Mouse (Mus musculus) forebrain, embryonic 15.5 days (tissue): Measurements from ENCODE around the gene Olfr1264. TPM values are rescaled to one million over a fixed set of nuclear protein-coding genes. Genes with fewer than 3 reads are reported as not detected.

ENCODE experiments used
- ATAC-seq: fragments of 200-750 bp; cut with Nextera tagmentation; replicated peaks from 2 replicates; pipeline ENCODE4 v1.8.0; 2017; ENCODE audit warnings: mild to moderate bottlenecking, moderate TSS enrichment, moderate library complexity
- H3K27ac ChIP-seq: fragments of 300-500 bp; sonication (generic); replicated peaks from 2 replicates; pipeline ENCODE4 v1.5.1; 2015; ENCODE audit warnings: mild to moderate bottlenecking, inconsistent platforms
- H3K27me3 ChIP-seq: fragments of 300-500 bp; sonication (generic); 2 replicates; pipeline ENCODE4 v1.6.1; 2015; ENCODE audit warnings: inconsistent platforms
- H3K36me3 ChIP-seq: fragments of 300-500 bp; sonication (generic); 2 replicates; pipeline ENCODE4 v1.6.1; 2015; ENCODE audit warnings: mild to moderate bottlenecking, inconsistent platforms
- H3K4me1 ChIP-seq: fragments of 300-500 bp; sonication (generic); 2 replicates; pipeline ENCODE4 v1.6.1; 2015; ENCODE audit warnings: inconsistent platforms
- H3K4me2 ChIP-seq: fragments of 300-500 bp; sonication (generic); replicated peaks from 2 replicates; pipeline ENCODE4 v1.6.1; 2015; ENCODE audit warnings: mild to moderate bottlenecking, inconsistent platforms
- H3K4me3 ChIP-seq: fragments of 300-500 bp; sonication (generic); 2 replicates; pipeline ENCODE4 v1.5.1; 2015; ENCODE audit warnings: mild to moderate bottlenecking, inconsistent platforms
- H3K9ac ChIP-seq: fragments of 300-500 bp; sonication (generic); replicated peaks from 2 replicates; pipeline ENCODE4 v1.6.1; 2015; ENCODE audit warnings: mild to moderate bottlenecking, inconsistent platforms
- H3K9me3 ChIP-seq: fragments of 300-500 bp; sonication (generic); 2 replicates; pipeline ENCODE4 v1.6.1; 2016; ENCODE audit warnings: inconsistent platforms
- whole genome bisulfite sequencing: fragments of 180-500 bp; shearing (Covaris S2); methylation state at CpG from one replicate; pipeline ENCODE4 v1.1.7; 2015; ENCODE audit warnings: mixed read lengths; 5-methylcytosine and 5-hydroxymethylcytosine counted together
- polyA plus RNA-seq: library from polyadenylated mRNA; unstranded; fragments of >200 nt; fragmentation: Nextera tagmentation; extraction: Ambion mirVana; gene quantifications from 2 replicates; pipeline ENCODE4 v1.2.1, GENCODE M21; 2015

Gene Olfr1264
- not detected in 2 replicates for polyA plus RNA-seq

DNA sequence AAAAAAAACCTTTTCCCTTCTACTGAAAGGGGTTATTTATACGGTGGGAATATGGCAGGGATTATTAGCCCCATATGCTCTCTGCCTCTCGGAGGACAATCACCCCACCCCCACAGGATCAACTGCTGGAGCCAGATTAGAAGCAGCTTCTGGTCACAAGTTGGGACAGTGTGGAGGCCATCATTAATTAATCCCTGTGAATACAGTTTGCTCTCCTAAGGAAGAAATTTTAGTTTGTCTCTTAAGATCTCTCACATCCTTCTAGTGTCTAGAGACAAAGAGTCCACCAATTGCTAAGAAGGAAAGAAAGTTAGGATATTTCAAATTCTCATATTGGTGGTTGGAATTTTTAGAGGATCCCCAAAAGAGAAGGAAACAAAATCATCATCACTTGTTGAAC lies at the start of gene Olfr1264:
Olfr1264 (minus strand) TSS at position 101 of the 400 bp plus-strand sequence.
- 80% methylated on average over 2 of the region's 2 CpGs for WGBS

DNA sequence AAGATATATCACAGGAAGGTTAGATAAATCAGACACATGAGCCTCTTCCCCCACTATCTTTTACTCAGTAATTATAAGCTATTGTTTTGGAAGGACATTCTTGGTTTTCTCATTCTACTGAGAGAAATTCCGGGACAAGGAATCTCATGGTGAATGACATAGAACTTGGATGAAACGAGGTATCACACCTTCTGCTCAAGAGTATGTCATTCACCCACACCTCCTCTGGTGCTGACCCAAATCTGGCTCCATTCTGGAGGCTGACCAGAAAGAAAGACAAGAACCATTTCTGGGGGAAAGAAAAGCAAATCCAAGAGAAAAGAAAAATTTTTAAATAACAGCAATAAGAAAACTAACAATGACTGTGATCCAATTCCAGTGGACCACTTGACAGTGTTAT lies 44.7 kb upstream of the Olfr1264 start:
- H3K4me1 ChIP-seq: no peaks in the 10 kb centered on the region
- no peaks in the 10 kb centered on the region for H3K27me3 ChIP-seq
- no peak for ATAC-seq
- no peaks in the 10 kb centered on the region for H3K36me3 ChIP-seq
- no peak overlapping the region for H3K4me3 ChIP-seq
- H3K9ac ChIP-seq: no peak overlapping the region
- H3K9me3 ChIP-seq: no peaks in the 10 kb centered on the region
- WGBS: 76% methylated on average over 2 of the region's 2 CpGs
- H3K27ac ChIP-seq: no peak overlapping the region
- H3K4me2 ChIP-seq: no peak overlapping the region

More for the DNA sequence above, at the start of gene Olfr1264:
- no peak within 1 kb of the TSS for H3K4me3 ChIP-seq
- H3K27me3 ChIP-seq: no peaks in the 10 kb centered on the region
- no peak within 1 kb of the TSS for H3K4me2 ChIP-seq
- no peaks in the 10 kb centered on the region for H3K4me1 ChIP-seq
- no peaks in the 10 kb centered on the region for H3K36me3 ChIP-seq
- no peak for ATAC-seq
- no peak within 1 kb of the TSS for H3K27ac ChIP-seq
- no peak within 1 kb of the TSS for H3K9ac ChIP-seq
- H3K9me3 ChIP-seq: no peaks in the 10 kb centered on the region

DNA sequence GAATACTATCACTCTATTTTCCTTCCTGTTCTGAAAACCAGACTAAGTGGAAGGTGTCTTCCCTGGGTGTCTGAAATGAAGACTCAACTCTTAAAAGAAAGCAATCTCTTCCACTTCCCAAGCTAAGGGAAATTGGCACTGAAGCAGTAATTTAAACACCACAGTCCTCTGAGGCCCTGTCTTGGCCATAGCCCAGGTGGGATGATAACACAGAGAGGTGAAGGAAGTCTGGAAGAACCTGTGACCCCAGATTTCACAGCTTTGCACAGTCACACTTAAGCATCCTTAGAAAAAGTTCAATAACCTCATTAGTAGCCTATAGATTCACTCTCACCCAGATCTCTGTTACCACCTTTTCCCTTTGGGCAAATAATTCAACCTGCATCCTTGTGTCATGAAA lies 38.1 kb upstream of the Olfr1264 start, which contains the start of gene Olfr140:
Olfr140 (minus strand) TSS at position 101 of the 400 bp plus-strand sequence.
- no peak for ATAC-seq
- Histone ChIP-seq H3K4me3 (no peak within 1 kb of the TSS), H3K27ac (no peak within 1 kb of the TSS), H3K36me3 (no peaks in the 10 kb centered on the region), H3K4me2 (no peak within 1 kb of the TSS), H3K9me3 (no peaks in the 10 kb centered on the region), H3K27me3 (no peaks in the 10 kb centered on the region), H3K9ac (no peak within 1 kb of the TSS), H3K4me1 (no peaks in the 10 kb centered on the region)

DNA sequence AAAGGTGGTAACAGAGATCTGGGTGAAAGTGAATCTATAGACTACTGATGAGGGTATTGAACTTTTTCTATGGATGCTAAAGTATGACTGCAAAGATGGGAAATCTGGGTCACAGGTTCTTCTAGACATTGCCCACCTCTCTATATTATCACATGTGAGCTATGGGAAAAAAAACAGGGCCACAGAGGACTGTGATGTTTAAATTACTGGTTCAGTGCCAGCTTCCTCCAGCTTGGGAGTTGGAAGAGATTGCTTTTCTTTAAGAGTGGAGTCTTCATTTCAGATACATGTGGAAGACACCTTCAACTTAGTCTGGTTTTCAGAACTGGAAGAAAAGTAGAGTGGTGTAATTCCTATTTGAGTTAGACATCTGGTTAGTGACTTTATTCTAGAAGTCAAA lies 9.7 kb upstream of the Olfr1264 start, which contains the start of gene Olfr1265:
Olfr1265 (plus strand) TSS at position 301 of the 400 bp plus-strand sequence.
- no peaks in the 10 kb centered on the region for H3K9me3 ChIP-seq
- ATAC-seq: no peak

DNA sequence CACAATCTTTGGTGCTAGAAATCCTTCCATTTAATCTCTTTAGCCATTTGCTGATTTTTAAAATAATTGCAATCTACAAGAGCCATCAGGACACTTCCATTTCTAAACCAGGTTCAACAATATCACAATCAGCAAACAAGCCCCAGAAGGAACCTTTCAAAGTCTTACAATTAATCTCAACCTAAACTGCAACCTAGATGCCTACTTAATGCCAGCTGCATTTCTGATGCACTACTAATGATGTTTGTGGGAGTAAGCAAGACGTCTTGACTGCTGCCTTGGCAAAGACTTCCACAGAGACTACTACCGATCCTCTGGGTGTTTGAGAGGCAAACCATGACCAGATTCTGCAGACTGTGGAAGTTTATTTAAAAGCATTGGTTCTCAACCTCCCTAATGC lies 13.5 kb downstream of the Olfr1264 start, which contains the start of gene Olfr1263:
Olfr1263 (plus strand) TSS at position 301 of the 400 bp plus-strand sequence.
- Histone ChIP-seq H3K4me3 (no peak within 1 kb of the TSS), H3K36me3 (no peaks in the 10 kb centered on the region), H3K4me2 (no peak within 1 kb of the TSS), H3K27ac (no peak within 1 kb of the TSS), H3K9ac (no peak within 1 kb of the TSS), H3K4me1 (no peaks in the 10 kb centered on the region), H3K27me3 (no peaks in the 10 kb centered on the region), H3K9me3 (no peaks in the 10 kb centered on the region)
- WGBS: 85% methylated on average over 2 of the region's 2 CpGs
- ATAC-seq: no peak

More for the DNA sequence above, 9.7 kb upstream of the Olfr1264 start, which contains the start of gene Olfr1265:
- H3K27me3 ChIP-seq: no peaks in the 10 kb centered on the region
- no peaks in the 10 kb centered on the region for H3K4me1 ChIP-seq
- no peak within 1 kb of the TSS for H3K27ac ChIP-seq
- H3K36me3 ChIP-seq: no peaks in the 10 kb centered on the region
- H3K4me2 ChIP-seq: no peak within 1 kb of the TSS
- no peak within 1 kb of the TSS for H3K4me3 ChIP-seq
- H3K9ac ChIP-seq: no peak within 1 kb of the TSS

DNA sequence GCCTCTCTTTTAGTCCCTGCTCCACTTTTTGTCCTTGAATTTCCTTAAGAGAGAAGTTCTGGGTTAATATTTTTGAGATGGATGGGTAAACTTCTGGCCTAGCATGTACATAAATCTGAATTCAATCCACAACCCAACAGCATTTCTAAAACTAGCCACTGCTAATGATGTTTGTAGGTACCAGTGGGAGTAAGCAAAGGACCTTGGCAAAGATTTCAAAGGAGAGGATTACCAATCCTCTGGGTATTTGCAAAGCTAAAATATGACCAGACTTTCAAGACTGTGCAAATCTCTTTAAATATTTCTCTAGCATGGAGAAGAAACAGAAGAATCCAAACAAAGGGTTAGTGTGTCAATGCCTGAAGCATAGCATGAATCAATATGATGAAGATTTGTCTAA lies 25.5 kb downstream of the Olfr1264 start, which contains the start of gene Olfr1262:
Olfr1262 (plus strand) TSS at position 301 of the 400 bp plus-strand sequence.
- ATAC-seq: no peak
- Histone ChIP-seq H3K9ac (no peak within 1 kb of the TSS), H3K27ac (no peak within 1 kb of the TSS), H3K4me1 (no peaks in the 10 kb centered on the region), H3K4me2 (no peak within 1 kb of the TSS), H3K27me3 (no peaks in the 10 kb centered on the region), H3K4me3 (no peak within 1 kb of the TSS), H3K36me3 (no peaks in the 10 kb centered on the region), H3K9me3 (no peaks in the 10 kb centered on the region)

DNA sequence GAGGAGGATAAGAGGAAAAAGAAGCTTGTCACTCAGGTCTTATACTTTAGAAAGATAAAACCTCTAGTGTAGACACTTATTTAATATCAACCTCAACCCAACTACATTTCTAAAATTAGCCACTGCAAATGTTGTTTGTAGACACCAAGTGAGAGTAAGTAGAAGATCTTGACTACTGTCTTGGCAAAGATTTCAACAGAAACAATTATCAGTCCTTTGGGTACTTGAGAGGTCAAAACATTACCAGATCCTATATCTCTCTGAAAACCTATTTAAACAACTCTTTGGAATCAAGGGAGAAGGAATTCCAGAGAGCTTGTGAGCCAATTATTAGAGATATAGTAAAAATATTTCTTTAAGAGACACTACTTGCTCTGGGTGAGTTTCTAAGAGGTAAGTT lies 34.5 kb downstream of the Olfr1264 start, which contains the start of gene Olfr1261:
Olfr1261 (plus strand) TSS at position 301 of the 400 bp plus-strand sequence.
- Histone ChIP-seq H3K9ac (no peak within 1 kb of the TSS), H3K9me3 (no peaks in the 10 kb centered on the region), H3K27ac (no peak within 1 kb of the TSS), H3K4me2 (no peak within 1 kb of the TSS), H3K4me3 (no peak within 1 kb of the TSS), H3K27me3 (no peaks in the 10 kb centered on the region), H3K36me3 (no peaks in the 10 kb centered on the region), H3K4me1 (no peaks in the 10 kb centered on the region)
- ATAC-seq: no peak

DNA sequence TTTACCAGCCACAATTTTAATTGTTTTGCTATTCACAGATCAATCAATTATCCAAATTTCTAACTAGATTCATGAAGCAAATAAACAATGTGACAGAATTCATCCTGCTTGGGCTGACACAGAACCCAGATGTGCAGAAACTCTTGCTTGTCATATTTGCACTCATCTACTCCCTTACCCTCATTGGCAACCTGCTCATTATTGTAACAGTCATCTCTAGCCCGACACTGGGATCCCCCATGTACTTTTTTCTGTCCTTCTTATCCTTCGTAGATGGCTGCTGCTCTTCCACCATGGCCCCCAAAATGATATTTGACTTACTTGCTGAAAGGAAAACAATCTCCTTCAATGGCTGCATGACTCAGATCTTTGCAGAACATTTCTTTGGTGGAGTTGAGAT lies 47.7 kb downstream of the Olfr1264 start:
- whole genome bisulfite sequencing: 88% methylated on average over 2 of the region's 2 CpGs
- Histone ChIP-seq H3K9ac (no peak overlapping the region), H3K4me1 (no peaks in the 10 kb centered on the region)

DNA sequence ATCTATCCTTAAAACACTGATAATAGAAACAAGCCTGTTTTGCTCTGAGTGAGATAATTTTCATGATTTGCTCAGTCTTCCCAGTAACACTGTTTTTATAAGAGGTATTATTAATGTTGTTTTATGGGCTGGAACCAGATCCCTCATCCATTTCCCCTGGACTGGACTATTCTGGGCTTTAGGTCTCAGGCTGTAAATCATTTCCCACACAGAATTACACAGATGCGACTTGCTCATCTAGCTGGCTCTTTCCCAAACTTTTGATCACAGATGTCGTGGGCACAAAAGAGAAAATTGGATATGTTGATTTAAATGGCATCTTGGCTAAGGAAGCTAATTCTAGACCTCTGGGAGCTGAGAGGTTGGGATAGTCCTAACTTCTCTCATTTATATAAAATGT lies 51.2 kb downstream of the Olfr1264 start, which contains the start of gene Olfr1260:
Olfr1260 (plus strand) TSS at position 157 of the 400 bp plus-strand sequence.
- no peak within 1 kb of the TSS for H3K4me2 ChIP-seq
- H3K4me1 ChIP-seq: no peaks in the 10 kb centered on the region
- no peak for ATAC-seq
- no peaks in the 10 kb centered on the region for H3K27me3 ChIP-seq
- H3K36me3 ChIP-seq: no peaks in the 10 kb centered on the region
- H3K27ac ChIP-seq: no peak within 1 kb of the TSS
- WGBS: 61% methylated on average over 2 of the region's 2 CpGs
- H3K9ac ChIP-seq: no peak within 1 kb of the TSS
- H3K9me3 ChIP-seq: no peaks in the 10 kb centered on the region
- no peak within 1 kb of the TSS for H3K4me3 ChIP-seq

More for the DNA sequence above, 47.7 kb downstream of the Olfr1264 start:
- ATAC-seq: no peak
- Histone ChIP-seq H3K4me2 (no peak overlapping the region), H3K4me3 (no peak overlapping the region), H3K27ac (no peak overlapping the region), H3K9me3 (no peaks in the 10 kb centered on the region), H3K27me3 (no peaks in the 10 kb centered on the region), H3K36me3 (no peaks in the 10 kb centered on the region)

Other genes with a start within 250 kb of the Olfr1264 start
- gene Olfr1254, start 232.0 kb downstream of the Olfr1264 start, polyA plus RNA-seq: not detected in 2 replicates
- gene Olfr1255, start 213.5 kb downstream of the Olfr1264 start, polyA plus RNA-seq: not detected in 2 replicates
- not detected in 2 replicates for gene Olfr1256, start 184.0 kb downstream of the Olfr1264 start, polyA plus RNA-seq
- not detected in 2 replicates for gene Olfr48, start 177.4 kb downstream of the Olfr1264 start, polyA plus RNA-seq
- not detected in 2 replicates for gene Olfr1257, start 147.1 kb downstream of the Olfr1264 start, polyA plus RNA-seq
- gene Olfr1258, start 98.3 kb downstream of the Olfr1264 start, polyA plus RNA-seq: not detected in 2 replicates
- gene Olfr1259, start 76.9 kb downstream of the Olfr1264 start, polyA plus RNA-seq: not detected in 2 replicates
- gene Olfr1260, start 51.2 kb downstream of the Olfr1264 start, polyA plus RNA-seq: not detected in 2 replicates
- not detected in 2 replicates for gene Olfr1261, start 34.4 kb downstream of the Olfr1264 start, polyA plus RNA-seq
- gene Olfr1262, start 25.4 kb downstream of the Olfr1264 start, polyA plus RNA-seq: not detected in 2 replicates
- not detected in 2 replicates for gene Olfr1263, start 13.4 kb downstream of the Olfr1264 start, polyA plus RNA-seq
- not detected in 2 replicates for gene Olfr1265, start 9.8 kb upstream of the Olfr1264 start, polyA plus RNA-seq
- not detected in 2 replicates for gene Olfr140, start 38.0 kb upstream of the Olfr1264 start, polyA plus RNA-seq
- gene Olfr1269, start 95.8 kb upstream of the Olfr1264 start, polyA plus RNA-seq: not detected in 2 replicates
- 0.05 TPM in 1 of 2 replicates, not detected in the other for gene Olfr32, start 116.7 kb upstream of the Olfr1264 start, polyA plus RNA-seq
- gene Olfr1270, start 127.5 kb upstream of the Olfr1264 start, polyA plus RNA-seq: 0.04 TPM in 1 of 2 replicates, not detected in the other
- not detected in 2 replicates for gene Olfr1506, start 198.9 kb upstream of the Olfr1264 start, polyA plus RNA-seq
- not detected in 2 replicates for gene Olfr142, start 232.0 kb upstream of the Olfr1264 start, polyA plus RNA-seq
- not detected in 2 replicates for gene Olfr1271, start 245.5 kb upstream of the Olfr1264 start, polyA plus RNA-seq